In the genomic region with DNA sequence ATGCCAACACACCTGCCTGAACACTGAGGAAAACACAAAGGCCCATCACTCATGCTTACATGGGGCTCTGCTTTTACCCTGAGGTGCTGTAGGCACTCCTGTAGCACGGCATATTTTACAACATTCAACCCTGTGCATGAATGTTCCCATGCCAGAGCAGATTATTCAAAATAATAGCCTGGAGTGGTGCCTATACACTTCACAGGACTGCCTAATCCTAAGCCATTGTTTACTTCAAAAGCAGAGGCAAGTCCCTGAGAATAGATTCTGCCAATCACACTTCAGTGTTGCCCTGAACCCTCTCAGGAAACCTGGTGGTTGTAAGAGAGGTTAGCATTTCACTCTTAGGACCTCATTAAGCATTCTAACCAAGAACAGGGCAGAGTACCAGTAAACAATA, we compare ENCODE assay signal across 14 mouse cellular contexts.
"Had no signal": no experiment of that assay in that cellular context is flagged by ENCODE, and none has a peak within 500 bp of the region (broad histone marks: within the 10 kb centered on the region; RNA-seq: fewer than 3 reads in every experiment).

No protein-coding gene starts in this region.

- H3K36me3 ChIP-seq: kidney, embryonic 15.5 days; limb, embryonic 10.5 days; liver, embryonic 15.5 days; neural tube, embryonic 13.5 days; stomach, embryonic 15.5 days had no signal

- H3K4me1 ChIP-seq: kidney, embryonic 15.5 days; limb, embryonic 10.5 days; liver, embryonic 15.5 days; neural tube, embryonic 13.5 days; stomach, embryonic 15.5 days had no signal

- H3K4me3 ChIP-seq: kidney, embryonic 15.5 days; limb, embryonic 10.5 days; liver, embryonic 15.5 days; neural tube, embryonic 13.5 days; stomach, embryonic 15.5 days had no signal

- H3K27ac ChIP-seq: kidney, embryonic 15.5 days; limb, embryonic 10.5 days; liver, embryonic 15.5 days; neural tube, embryonic 13.5 days; stomach, embryonic 15.5 days had no signal

- H3K4me2 ChIP-seq: kidney, embryonic 15.5 days; liver, embryonic 11.5 days; liver, embryonic 15.5 days; lung, embryonic 14.5 days; neural tube, embryonic 13.5 days; stomach, embryonic 15.5 days had no signal

- DNase-seq: kidney, adult 2 months; kidney, postnatal 14 days; lung, embryonic 14.5 days; lung, postnatal 10 days; retina, postnatal 1 day; right cerebral cortex, postnatal 14 days; thymus, adult 2 months; thymus, postnatal 25 days had no signal

- H3K9me3 ChIP-seq: kidney, embryonic 15.5 days; limb, embryonic 10.5 days; liver, embryonic 15.5 days; neural tube, embryonic 13.5 days; stomach, embryonic 15.5 days had no signal

- H3K27me3 ChIP-seq: kidney, embryonic 15.5 days; liver, embryonic 15.5 days; neural tube, embryonic 13.5 days; stomach, embryonic 15.5 days had no signal

- H3K9ac ChIP-seq: kidney, embryonic 15.5 days; liver, embryonic 15.5 days; lung, embryonic 14.5 days; neural tube, embryonic 13.5 days; stomach, embryonic 15.5 days had no signal
